Mouse (Mus musculus): ENCODE data around the gene Vmn2r39. TPM values are rescaled to one million over a fixed set of nuclear protein-coding genes. Genes with fewer than 3 reads are reported as not detected.
"Not testable (repeated sequence)": the region's sequence is repeated elsewhere in the genome, so short reads cannot be mapped to it uniquely, and the experiment has no call there.

Gene Vmn2r39
- not detected in 2 replicates for polyA plus RNA-seq (2015; fragmentation: Nextera tagmentation; extraction: Ambion mirVana)

- H3K4me1 ChIP-seq (ENCODE audit: control insufficient read depth, insufficient read depth, low read depth, low read length); H3K9ac ChIP-seq (ENCODE audit: low read depth, low read length); H3K36me3 ChIP-seq (ENCODE audit: control insufficient read depth, insufficient read depth, low read length); H3K4me3 ChIP-seq (ENCODE audit: low read length); ATAC-seq; H3K27me3 ChIP-seq (replicated peaks; ENCODE audit: control insufficient read depth, insufficient read depth, low read length); H3K4me2 ChIP-seq (ENCODE audit: low read length); H3K27ac ChIP-seq (ENCODE audit: low read depth, low read length); H3K9me3 ChIP-seq (ENCODE audit: control insufficient read depth, low read length): not testable (repeated sequence)
These were observed at the start of gene Vmn2r39 for GRCm38 (mm10) chr7:9030698-9031097. Gene Vmn2r39, minus strand, starts transcription at chr7:9030798.

- not testable (repeated sequence) for H3K27ac ChIP-seq (ENCODE audit: low read depth, low read length); H3K9ac ChIP-seq (ENCODE audit: low read depth, low read length); H3K36me3 ChIP-seq (ENCODE audit: control insufficient read depth, insufficient read depth, low read length); H3K4me1 ChIP-seq (ENCODE audit: control insufficient read depth, insufficient read depth, low read depth, low read length); H3K4me2 ChIP-seq (ENCODE audit: low read length); H3K4me3 ChIP-seq (ENCODE audit: low read length); H3K9me3 ChIP-seq (ENCODE audit: control insufficient read depth, low read length); H3K27me3 ChIP-seq (replicated peaks; ENCODE audit: control insufficient read depth, insufficient read depth, low read length); ATAC-seq
- 90% methylated on average over 4 of the region's 4 CpGs for WGBS
These were observed 34.8 kb upstream of the Vmn2r39 start for GRCm38 (mm10) chr7:9065353-9065752.

Other genes with a start within 250 kb of the Vmn2r39 start
- gene Vmn2r40, start 99.4 kb downstream of the Vmn2r39 start, polyA plus RNA-seq (2015; fragmentation: Nextera tagmentation; extraction: Ambion mirVana): not detected in 2 replicates
- gene Vmn2r38, start 67.1 kb upstream of the Vmn2r39 start, polyA plus RNA-seq (2015; fragmentation: Nextera tagmentation; extraction: Ambion mirVana): not detected in 2 replicates
- not detected in 2 replicates for gene Vmn2r37, start 192.9 kb upstream of the Vmn2r39 start, polyA plus RNA-seq (2015; fragmentation: Nextera tagmentation; extraction: Ambion mirVana)